Mouse (Mus musculus) heart, embryonic 12.5 days (tissue): ENCODE data around the gene Zfp605. TPM values are rescaled to one million over a fixed set of nuclear protein-coding genes. Genes with fewer than 3 reads are reported as not detected.
"Not testable (repeated sequence)": the region's sequence is repeated elsewhere in the genome, so short reads cannot be mapped to it uniquely, and the experiment has no call there.

Experiments used
- ATAC-seq: fragments of 200-750 bp; cut with Nextera tagmentation; 2 replicates; pipeline ENCODE4 v1.8.0; 2017; ENCODE audit warnings: moderate TSS enrichment, moderate library complexity; ENCODE audit not compliant: insufficient number of reproducible peaks, low FRiP score
- H3K27ac ChIP-seq: fragments of 300-500 bp; sonication (generic); 2 replicates; pipeline ENCODE4 v1.5.1; 2016; ENCODE audit warnings: mild to moderate bottlenecking, moderate library complexity; ENCODE audit not compliant: poor library complexity, severe bottlenecking
- H3K27me3 ChIP-seq: fragments of 300-500 bp; sonication (generic); replicated peaks from 2 replicates; pipeline ENCODE4 v1.6.1; 2016; ENCODE audit warnings: mild to moderate bottlenecking, moderate library complexity
- H3K36me3 ChIP-seq: fragments of 300-500 bp; sonication (generic); 2 replicates; pipeline ENCODE4 v1.6.1; 2016; ENCODE audit warnings: mild to moderate bottlenecking, moderate library complexity
- H3K4me1 ChIP-seq: fragments of 300-500 bp; sonication (generic); replicated peaks from 2 replicates; pipeline ENCODE4 v1.6.1; 2016; ENCODE audit warnings: mild to moderate bottlenecking
- H3K4me2 ChIP-seq: fragments of 300-500 bp; sonication (generic); 2 replicates; pipeline ENCODE4 v1.6.1; 2016; ENCODE audit warnings: mild to moderate bottlenecking, moderate library complexity
- H3K4me3 ChIP-seq: fragments of 300-500 bp; sonication (generic); 2 replicates; pipeline ENCODE4 v1.5.1; 2016; ENCODE audit warnings: mild to moderate bottlenecking
- H3K9ac ChIP-seq: fragments of 300-500 bp; sonication (generic); 2 replicates; pipeline ENCODE4 v1.6.1; 2016; ENCODE audit warnings: mild to moderate bottlenecking, moderate library complexity
- H3K9me3 ChIP-seq: fragments of 300-500 bp; sonication (generic); replicated peaks from 2 replicates; pipeline ENCODE4 v1.6.1; 2016; ENCODE audit warnings: mild to moderate bottlenecking, moderate library complexity
- WGBS: fragments of 180-500 bp; shearing (Covaris S2); methylation state at CpG from one replicate; pipeline ENCODE4 v1.1.7; 2016; 5-methylcytosine and 5-hydroxymethylcytosine counted together
- polyA plus RNA-seq: library from polyadenylated mRNA; unstranded; fragments of >200 nt; fragmentation: Nextera tagmentation; extraction: Ambion mirVana; gene quantifications from 2 replicates; pipeline ENCODE4 v1.2.1, GENCODE M21; 2016

The Zfp605 gene
- polyA plus RNA-seq, 1 experiment from 2014 or later: 2.3 TPM

DNA sequence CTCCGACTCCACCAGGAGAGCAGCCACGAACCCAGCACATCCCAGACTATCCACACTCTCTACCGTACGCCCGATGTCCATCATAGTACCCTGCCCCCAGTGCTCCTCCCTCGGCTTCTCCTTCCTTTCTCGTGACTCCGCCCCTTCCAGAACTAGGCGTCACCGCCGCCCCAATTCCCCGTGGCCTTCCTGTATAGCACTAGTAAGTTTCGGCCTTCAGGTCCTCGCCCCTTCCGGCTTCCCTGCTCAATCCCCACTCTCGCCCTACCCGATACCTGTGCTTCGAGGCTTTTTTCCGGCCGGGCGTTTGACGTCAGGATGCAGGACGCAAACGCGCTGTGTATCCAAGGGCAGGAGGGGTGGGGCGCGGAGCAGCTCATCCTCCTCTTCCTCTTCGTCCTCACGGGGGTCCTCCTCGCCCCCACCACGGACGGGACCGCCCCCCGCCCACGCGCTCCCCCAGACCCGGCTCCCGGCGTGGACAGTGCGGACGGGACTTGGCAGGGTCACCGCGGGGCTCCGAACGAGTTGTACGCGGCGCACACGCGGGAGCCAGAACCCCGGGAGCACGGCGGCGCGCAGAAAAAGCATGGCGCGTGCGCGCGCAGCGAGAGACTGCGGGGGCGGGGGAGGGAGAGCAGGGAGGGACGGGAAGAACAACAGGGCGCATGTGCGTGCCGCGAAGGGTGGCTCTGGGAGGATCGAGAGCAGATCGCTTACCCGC lies 2.1 kb upstream of the Zfp605 start, which contains the start of gene Gtpbp6:
Gene Gtpbp6 (minus strand): TSS at position 617 of the 724 bp plus-strand sequence.
- Histone ChIP-seq H3K4me1 (peaks cover 14% of the 10 kb centered on the region), H3K27ac (peak within 1 kb of the TSS; percentile 96), H3K4me2 (peak within 1 kb of the TSS; percentile 94), H3K27me3 (no peaks in the 10 kb centered on the region), H3K36me3 (peaks cover 43% of the 10 kb centered on the region), H3K4me3 (peak within 1 kb of the TSS; percentile 69), H3K9me3 (0 out of 2 replicates have a peak, but pooled peaks cover 3% of the 10 kb centered on the region), H3K9ac (peak within 1 kb of the TSS; percentile 75)
- WGBS: under 1% methylated on average over 70 of the region's 71 CpGs
- peak; percentile 91 for ATAC-seq

DNA sequence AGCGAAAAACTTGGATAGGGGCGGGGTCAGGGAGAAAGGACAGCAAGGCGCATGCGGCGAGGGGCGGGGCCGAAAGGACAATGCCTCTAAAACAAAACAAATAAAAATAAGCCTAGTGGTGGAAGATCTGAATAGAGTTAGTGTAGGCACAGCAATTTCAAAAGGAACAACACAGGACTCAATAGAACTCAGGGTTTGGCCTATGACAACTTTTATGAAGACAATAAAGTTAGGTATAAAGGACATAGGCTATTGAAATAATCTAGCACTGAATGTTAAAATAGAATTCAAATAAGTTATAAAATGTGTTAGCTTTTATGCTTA lies 1.6 kb upstream of the Zfp605 start:
- peak overlapping the region; percentile 69 for H3K4me3 ChIP-seq
- 0 out of 2 replicates have a peak, but pooled peaks cover 3% of the 10 kb centered on the region for H3K9me3 ChIP-seq
- ATAC-seq: no peak
- H3K4me2 ChIP-seq: peak overlapping the region; percentile 94
- H3K36me3 ChIP-seq: peaks cover 43% of the 10 kb centered on the region
- peak overlapping the region; percentile 96; the same call in 1 of the 2 replicates for H3K27ac ChIP-seq
- WGBS: 1% methylated on average over 7 of the region's 7 CpGs
- H3K9ac ChIP-seq: no peak overlapping the region
- no peaks in the 10 kb centered on the region for H3K27me3 ChIP-seq
- peaks cover 14% of the 10 kb centered on the region for H3K4me1 ChIP-seq

DNA sequence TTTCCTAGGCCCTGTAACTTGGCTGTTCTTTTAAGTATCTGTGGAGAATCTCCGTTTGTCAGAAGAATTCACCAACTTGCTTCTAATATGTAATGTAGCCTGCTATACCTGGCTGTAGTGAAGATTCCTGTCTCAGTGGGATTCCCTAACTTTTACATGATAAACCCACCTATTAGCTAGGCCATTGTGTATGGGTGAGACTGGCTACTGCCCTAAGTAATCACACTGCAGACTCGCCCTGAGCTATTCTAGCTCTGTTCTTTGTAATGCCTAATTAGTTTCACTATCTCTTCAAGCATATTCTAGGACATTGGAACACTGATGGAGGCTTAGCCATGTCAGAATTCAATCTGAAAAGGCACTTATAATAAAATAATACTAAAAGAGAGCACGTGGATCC lies 12.5 kb downstream of the Zfp605 start:
- H3K27me3 ChIP-seq, H3K4me1 ChIP-seq, H3K4me2 ChIP-seq, H3K4me3 ChIP-seq, H3K27ac ChIP-seq, H3K9me3 ChIP-seq, H3K9ac ChIP-seq, ATAC-seq: not testable (repeated sequence)
- H3K36me3 ChIP-seq: peaks cover 59% of the 10 kb centered on the region
- 75% methylated on average over 3 of the region's 3 CpGs for WGBS

DNA sequence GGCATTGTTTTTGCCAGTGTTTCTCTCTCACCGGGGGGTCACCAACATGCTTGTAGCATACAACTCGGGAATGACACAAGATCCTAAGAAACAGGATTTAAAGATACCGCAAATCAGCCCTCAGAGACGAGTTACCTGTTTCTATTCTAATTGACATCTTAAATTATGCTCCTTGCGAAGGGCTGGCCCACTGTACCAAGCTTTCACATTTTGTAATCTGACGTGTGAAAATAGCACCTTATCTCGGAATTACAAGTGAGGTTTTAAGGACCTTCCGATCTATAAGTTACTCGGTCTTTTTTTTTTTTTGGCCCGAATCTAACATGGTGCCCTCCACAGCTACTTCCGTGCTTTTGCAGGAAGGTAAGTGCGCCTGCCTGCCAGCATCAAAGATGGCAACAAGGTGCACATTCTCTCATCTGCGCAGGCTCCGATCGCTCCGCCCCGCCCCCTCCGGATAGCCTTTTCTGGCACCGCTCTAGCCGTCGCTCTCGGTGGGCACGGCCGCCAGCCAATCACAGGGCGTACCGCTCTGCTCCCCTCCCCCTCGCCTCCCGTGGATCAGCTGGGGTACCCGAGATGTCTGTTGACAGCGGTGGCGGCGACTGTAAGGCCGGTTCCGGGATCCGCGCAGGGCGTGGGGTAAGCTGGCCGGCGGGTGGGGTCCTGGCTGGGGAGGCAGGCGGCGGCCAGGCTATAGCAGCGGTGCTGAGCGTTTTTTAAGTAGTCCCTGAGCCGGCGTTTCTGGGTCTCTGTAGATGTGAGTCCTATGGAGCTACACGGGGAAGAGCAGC lies 25.6 kb downstream of the Zfp605 start, which contains the start of gene Chfr:
Gene Chfr (plus strand): TSS at position 550 of the 794 bp plus-strand sequence.
- ATAC-seq: peak; percentile 100
- Histone ChIP-seq H3K4me1 (peaks cover 6% of the 10 kb centered on the region; the same call in 1 of the 2 replicates), H3K27ac (peak within 1 kb of the TSS; percentile 23; the same call in 1 of the 2 replicates), H3K4me2 (peak within 1 kb of the TSS; percentile 78), H3K4me3 (peak within 1 kb of the TSS; percentile 64), H3K9ac (peak within 1 kb of the TSS; percentile 84), H3K9me3 (peaks cover 10% of the 10 kb centered on the region), H3K36me3 (peaks cover 27% of the 10 kb centered on the region), H3K27me3 (no peaks in the 10 kb centered on the region)
- 4% methylated on average over 46 of the region's 46 CpGs for WGBS

DNA sequence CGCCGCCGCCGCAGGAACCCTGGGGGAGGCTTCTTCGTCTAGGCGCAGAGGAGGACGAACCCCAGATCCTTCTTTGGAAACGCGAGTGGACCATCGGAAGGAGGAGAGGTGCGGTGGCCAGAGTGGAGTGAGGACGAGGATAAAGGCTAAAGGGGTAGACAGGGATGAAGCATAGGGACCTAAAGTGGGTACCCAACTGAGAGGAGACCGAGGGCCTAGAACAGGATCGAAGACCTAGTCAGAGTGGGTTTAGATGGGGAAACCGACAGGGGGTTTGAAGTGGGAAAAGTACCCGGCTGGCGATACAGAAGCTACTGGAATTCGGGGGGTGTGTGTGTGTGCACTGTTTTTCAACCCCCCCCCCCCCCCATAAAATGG lies 26.2 kb downstream of the Zfp605 start:
- Histone ChIP-seq H3K36me3 (peaks cover 26% of the 10 kb centered on the region), H3K27me3 (no peaks in the 10 kb centered on the region), H3K27ac (peak overlapping the region; percentile 23; the same call in 1 of the 2 replicates), H3K4me3 (peak overlapping the region; percentile 64), H3K4me1 (peaks cover 6% of the 10 kb centered on the region; the same call in 1 of the 2 replicates), H3K9ac (peak overlapping the region; percentile 84), H3K4me2 (peak overlapping the region; percentile 78), H3K9me3 (peaks cover 5% of the 10 kb centered on the region; the same call in 1 of the 2 replicates)
- no peak; the same call in 1 of the 2 replicates for ATAC-seq
- WGBS: 5% methylated on average over 18 of the region's 18 CpGs

DNA sequence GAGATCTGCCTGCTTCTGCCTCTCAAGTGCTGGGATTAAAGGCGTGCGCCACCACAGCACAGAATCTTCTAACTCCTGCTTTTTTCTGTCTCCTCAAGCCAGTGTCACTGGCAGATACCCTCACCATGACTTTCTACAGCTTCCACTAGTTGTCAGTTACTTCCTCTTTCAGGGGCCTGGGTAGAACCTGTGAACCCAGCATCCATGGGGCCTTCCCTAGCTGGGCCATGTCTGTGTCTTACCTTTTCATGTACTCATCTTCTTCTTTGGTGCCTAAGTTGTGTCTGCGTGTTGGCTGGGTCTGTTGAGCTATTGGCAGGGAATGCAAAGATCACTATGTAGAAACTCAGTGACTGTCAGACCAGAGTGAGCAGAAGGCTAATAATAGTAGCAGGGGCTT lies 27.9 kb downstream of the Zfp605 start:
- Histone ChIP-seq H3K27me3 (no peaks in the 10 kb centered on the region), H3K4me3 (no peak overlapping the region), H3K9ac (no peak overlapping the region), H3K4me2 (no peak overlapping the region), H3K27ac (no peak overlapping the region), H3K9me3 (0 out of 2 replicates have a peak, but pooled peaks cover 5% of the 10 kb centered on the region), H3K4me1 (peaks cover 6% of the 10 kb centered on the region; the same call in 1 of the 2 replicates), H3K36me3 (peaks cover 38% of the 10 kb centered on the region)
- WGBS: 91% methylated on average over 3 of the region's 3 CpGs
- no peak for ATAC-seq

DNA sequence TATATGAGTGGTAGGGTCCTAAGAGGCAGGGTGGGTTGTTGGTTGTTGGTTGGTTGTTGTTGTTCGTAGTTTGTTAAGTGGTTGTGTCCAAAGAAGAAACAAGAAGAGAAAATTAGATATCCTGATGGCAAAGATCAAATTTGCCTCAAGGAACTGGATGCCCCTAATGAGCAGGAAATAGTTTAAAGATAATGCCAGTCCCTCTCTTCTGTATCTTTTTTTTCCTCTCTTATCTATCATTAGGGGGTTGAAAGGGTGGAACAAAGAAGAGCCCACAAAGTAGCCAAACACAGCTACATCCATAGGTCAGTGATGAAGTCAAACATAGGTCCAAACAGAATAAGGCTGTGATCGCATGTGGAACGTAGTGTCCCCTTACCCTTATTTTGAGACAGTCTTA lies 29.4 kb downstream of the Zfp605 start:
- Histone ChIP-seq H3K4me1 (peaks cover 6% of the 10 kb centered on the region; the same call in 1 of the 2 replicates), H3K9ac (no peak overlapping the region), H3K4me3 (no peak overlapping the region), H3K27me3 (no peaks in the 10 kb centered on the region), H3K4me2 (no peak overlapping the region), H3K27ac (no peak overlapping the region), H3K9me3 (no peaks in the 10 kb centered on the region), H3K36me3 (peaks cover 49% of the 10 kb centered on the region)
- ATAC-seq: no peak
- 90% methylated on average over 3 of the region's 3 CpGs for WGBS

DNA sequence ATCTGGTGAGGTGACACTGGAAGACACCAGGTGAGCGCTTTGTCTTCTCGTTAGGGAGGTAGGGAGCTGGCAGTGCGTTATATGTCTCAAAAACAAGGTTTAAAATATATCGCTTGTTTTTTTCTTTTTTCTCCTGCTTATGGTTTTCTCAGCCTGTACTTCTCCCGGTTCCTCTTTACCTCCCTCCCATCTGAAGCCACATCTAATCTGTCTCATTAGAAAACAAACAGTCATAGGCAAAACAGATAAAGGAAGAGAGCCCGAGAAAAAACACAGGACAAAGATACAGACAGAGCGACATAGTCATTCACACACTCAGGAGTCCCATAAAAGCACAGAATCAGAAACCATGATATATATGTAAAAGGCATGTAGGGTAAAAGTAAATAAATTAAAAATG lies 30.5 kb downstream of the Zfp605 start:
- Histone ChIP-seq H3K36me3 (peaks cover 58% of the 10 kb centered on the region), H3K9me3 (no peaks in the 10 kb centered on the region)

DNA sequence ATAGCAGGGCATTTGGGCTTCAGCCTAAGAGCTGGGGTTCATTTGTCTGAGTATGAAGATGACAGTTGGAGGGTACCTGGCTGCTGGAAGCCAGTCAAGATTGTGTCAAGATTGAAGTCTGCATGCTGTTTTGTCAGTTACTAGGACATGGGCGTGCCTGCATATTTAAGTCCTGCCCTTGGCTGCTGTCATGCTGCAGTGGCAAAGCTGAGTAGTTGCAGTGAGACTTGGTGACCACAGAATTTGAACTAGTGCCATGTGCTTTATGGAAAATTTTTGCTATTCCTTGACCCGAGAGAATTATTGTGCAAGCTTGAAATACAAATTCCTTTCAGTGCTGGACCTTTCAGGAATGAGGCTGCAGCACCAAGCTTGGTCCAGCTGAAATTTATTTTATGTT lies 32.4 kb downstream of the Zfp605 start:
- Histone ChIP-seq H3K27ac (no peak overlapping the region), H3K4me3 (no peak overlapping the region), H3K9ac (no peak overlapping the region), H3K4me1 (peaks cover 6% of the 10 kb centered on the region; the same call in 1 of the 2 replicates), H3K36me3 (peaks cover 75% of the 10 kb centered on the region), H3K27me3 (no peaks in the 10 kb centered on the region), H3K9me3 (no peaks in the 10 kb centered on the region), H3K4me2 (no peak overlapping the region)
- 86% methylated on average over 2 of the region's 2 CpGs for WGBS
- ATAC-seq: no peak

More for the DNA sequence above, 30.5 kb downstream of the Zfp605 start:
- Histone ChIP-seq H3K4me1 (peaks cover 6% of the 10 kb centered on the region; the same call in 1 of the 2 replicates), H3K4me2 (no peak overlapping the region), H3K9ac (no peak overlapping the region), H3K27ac (no peak overlapping the region), H3K4me3 (no peak overlapping the region), H3K27me3 (no peaks in the 10 kb centered on the region)
- WGBS: 82% methylated on average over 7 of the region's 7 CpGs
- ATAC-seq: no peak

DNA sequence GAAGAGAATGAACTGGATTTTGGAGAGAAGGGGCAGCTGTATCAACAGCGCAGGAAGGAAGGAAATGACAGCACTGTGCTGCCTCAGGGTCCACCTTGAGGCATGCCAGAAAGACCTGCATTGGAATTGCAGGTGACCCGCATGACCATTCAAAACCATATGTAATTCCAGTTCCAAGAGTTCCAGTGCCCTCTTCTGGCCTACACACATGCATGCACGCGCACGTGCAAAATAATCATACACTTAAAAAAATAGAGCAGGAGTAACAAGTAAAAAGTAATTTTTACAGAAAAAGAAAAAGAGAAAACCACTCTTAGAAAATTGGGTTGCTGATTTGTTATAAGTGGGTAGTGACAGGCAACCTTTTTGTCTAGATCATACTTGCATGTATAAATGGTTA lies 33.1 kb downstream of the Zfp605 start:
- H3K4me2 ChIP-seq: no peak overlapping the region
- no peaks in the 10 kb centered on the region for H3K9me3 ChIP-seq
- no peak overlapping the region for H3K4me3 ChIP-seq
- no peak overlapping the region for H3K27ac ChIP-seq
- H3K9ac ChIP-seq: no peak overlapping the region
- ATAC-seq: no peak
- no peaks in the 10 kb centered on the region for H3K27me3 ChIP-seq
- 88% methylated on average over 5 of the region's 5 CpGs for WGBS
- H3K36me3 ChIP-seq: peaks cover 82% of the 10 kb centered on the region
- H3K4me1 ChIP-seq: peaks cover 3% of the 10 kb centered on the region; the same call in 1 of the 2 replicates

DNA sequence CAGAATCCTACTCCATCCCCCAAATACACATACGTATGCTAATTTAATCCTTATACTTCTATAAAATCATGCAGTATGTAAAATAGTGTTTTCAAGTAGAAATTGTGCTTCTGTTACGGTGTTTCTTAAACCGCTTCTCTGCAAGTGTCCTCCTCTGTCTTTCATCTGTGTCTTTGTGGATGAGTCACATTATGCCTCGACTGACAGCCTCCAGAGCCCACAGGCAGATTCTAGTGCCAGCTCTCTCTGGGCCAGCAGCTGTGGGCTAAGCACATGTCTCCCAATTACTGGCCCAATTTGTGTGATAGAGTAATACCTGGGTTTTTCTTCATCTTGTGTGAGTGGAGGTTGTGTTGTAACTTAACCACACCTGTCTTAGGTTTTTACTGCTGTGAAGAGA lies 59.5 kb downstream of the Zfp605 start:
- WGBS: 92% methylated on average over 4 of the region's 4 CpGs
- Histone ChIP-seq H3K4me1 (no peaks in the 10 kb centered on the region), H3K36me3 (peaks cover 69% of the 10 kb centered on the region), H3K27me3 (no peaks in the 10 kb centered on the region), H3K4me2 (no peak overlapping the region), H3K4me3 (no peak overlapping the region), H3K9me3 (no peaks in the 10 kb centered on the region), H3K9ac (no peak overlapping the region), H3K27ac (no peak overlapping the region)
- ATAC-seq: no peak
